Mouse (Mus musculus) liver, embryonic 14.5 days (tissue): ENCODE results near the gene Gm5105. TPM values are rescaled to one million over a fixed set of nuclear protein-coding genes. Genes with fewer than 3 reads are reported as not detected.

Experiments used
- ATAC-seq: fragments of 200-750 bp; cut with Nextera tagmentation; 2 replicates; pipeline ENCODE4 v1.8.0; 2017; ENCODE audit warnings: moderate number of reproducible peaks, mild to moderate bottlenecking, moderate library complexity; ENCODE audit not compliant: insufficient read depth
- DNase-seq, 3 experiments: peaks; one replicate each; pipeline ENCODE4 v3.0.0-alpha.2; 2012 to 2013; ENCODE audit warnings: low read depth in 3 of 3, low spot score in 3 of 3
- H3K27ac ChIP-seq: fragments of 300-500 bp; sonication (generic); 2 replicates; pipeline ENCODE4 v1.5.1; 2014; ENCODE audit warnings: moderate library complexity, mild to moderate bottlenecking, control low read depth, inconsistent platforms
- H3K27me3 ChIP-seq: fragments of 300-500 bp; sonication (generic); 2 replicates; pipeline ENCODE4 v1.6.1; 2014; ENCODE audit warnings: mild to moderate bottlenecking, low read length, moderate library complexity; ENCODE audit not compliant: control insufficient read depth, insufficient read depth
- H3K36me3 ChIP-seq: fragments of 300-500 bp; sonication (generic); replicated peaks from 2 replicates; pipeline ENCODE4 v1.6.1; 2014; ENCODE audit warnings: low read depth; ENCODE audit not compliant: control insufficient read depth, insufficient read depth
- H3K4me1 ChIP-seq, 2 experiments: fragments of 200-500 bp in 1 of 2; fragments of 300-500 bp in 1 of 2; sonication (generic) in 1 of 2; replicated peaks; 2 replicates each; pipeline ENCODE4 v1.6.1; 2012 to 2014; ENCODE audit warnings: antibody characterized with exemption in 1 of 2, inconsistent platforms in 1 of 2, low read length in 1 of 2; ENCODE audit not compliant: control insufficient read depth in 2 of 2, insufficient read depth in 2 of 2
- H3K4me2 ChIP-seq: fragments of 300-500 bp; sonication (generic); 2 replicates; pipeline ENCODE4 v1.6.1; 2014; ENCODE audit warnings: low read depth, mild to moderate bottlenecking, control low read depth, moderate library complexity
- H3K4me3 ChIP-seq, 2 experiments: fragments of 200-500 bp in 1 of 2; fragments of 300-500 bp in 1 of 2; sonication (generic) in 1 of 2; 2 replicates each; pipeline ENCODE4 v1.5.1; 2012 to 2014; ENCODE audit warnings: low read depth in 2 of 2, low read length in 2 of 2, mild to moderate bottlenecking in 2 of 2, control low read depth in 1 of 2, inconsistent platforms in 1 of 2, moderate library complexity in 1 of 2; ENCODE audit not compliant: insufficient read depth in 1 of 2
- H3K9ac ChIP-seq: fragments of 300-500 bp; sonication (generic); replicated peaks from 2 replicates; pipeline ENCODE4 v1.6.1; 2014; ENCODE audit warnings: mild to moderate bottlenecking, control low read depth, moderate library complexity
- H3K9me3 ChIP-seq: fragments of 300-500 bp; sonication (generic); 2 replicates; pipeline ENCODE4 v1.6.1; 2016; ENCODE audit warnings: low read length, mixed read lengths; ENCODE audit not compliant: control insufficient read depth
- CTCF ChIP-seq: IDR thresholded peaks from 2 replicates; pipeline ENCODE4 v1.5.1; 2016; ENCODE audit warnings: antibody characterized with exemption, low read depth, control low read depth
- EP300 ChIP-seq: IDR thresholded peaks from 2 replicates; pipeline ENCODE4 v1.6.1; 2016; ENCODE audit warnings: antibody characterized with exemption, low read depth
- WGBS: fragments of 180-500 bp; shearing (Covaris S2); extraction: QIAGEN DNeasy Blood & Tissue Kit; methylation state at CpG from one replicate; pipeline ENCODE4 v1.1.7; 2014; ENCODE audit not compliant: insufficient replicate concordance; 5-methylcytosine and 5-hydroxymethylcytosine counted together
- polyA plus RNA-seq, 2 experiments: library from polyadenylated mRNA; depleted of rRNA in 1 of 2; stranded (reverse) in 1 of 2; unstranded in 1 of 2; fragments of >200 nt; fragmentation: Nextera tagmentation in 1 of 2; extraction: Ambion mirVana in 1 of 2; gene quantifications; 2 replicates each; pipeline versions ENCODE4 v1.2.1 to v1.2.3; 2012 to 2014

Gene Gm5105
- polyA plus RNA-seq, 2 experiments = not detected

- H3K9ac ChIP-seq = no peak overlapping the region
- no peaks in the 10 kb centered on the region for H3K27me3 ChIP-seq
- ATAC-seq = no peak
- no peak overlapping the region for H3K4me3 ChIP-seq
- no peak overlapping the region for H3K27ac ChIP-seq
- no peaks in the 10 kb centered on the region for H3K4me1 ChIP-seq
- DNase-seq = no peak
- H3K4me2 ChIP-seq = no peak overlapping the region
- WGBS = 55% methylated on average over 18 of the region's 18 CpGs
- H3K9me3 ChIP-seq = no peaks in the 10 kb centered on the region
- no peaks in the 10 kb centered on the region for H3K36me3 ChIP-seq
- TF ChIP-seq EP300 (no peak), CTCF (no peak)
These were observed 2.7 kb upstream of the Gm5105 start for GRCm38 (mm10) chr3:138069756-138070511.

- H3K9me3 ChIP-seq = no peaks in the 10 kb centered on the region
- no peaks in the 10 kb centered on the region for H3K27me3 ChIP-seq
- no peak overlapping the region for H3K27ac ChIP-seq
- H3K4me1 ChIP-seq = no peaks in the 10 kb centered on the region
- no peak overlapping the region for H3K9ac ChIP-seq
- no peak overlapping the region for H3K4me3 ChIP-seq
- no peak overlapping the region for H3K4me2 ChIP-seq
- no peak for ATAC-seq
- no peaks in the 10 kb centered on the region for H3K36me3 ChIP-seq
- 75% methylated on average over 12 of the region's 12 CpGs for WGBS
- no peak for DNase-seq
- TF ChIP-seq CTCF (no peak), EP300 (no peak)
These were observed 915 bp upstream of the Gm5105 start for GRCm38 (mm10) chr3:138068103-138068502.

- no peak for ATAC-seq
- peaks cover 0 to 2% of the 10 kb centered on the region in 2 experiments; a peak in 2 of 4 replicates for H3K4me1 ChIP-seq
- TF ChIP-seq EP300 (no peak), CTCF (no peak)
- DNase-seq = no peak
- no peaks in the 10 kb centered on the region for H3K27me3 ChIP-seq
- H3K36me3 ChIP-seq = no peaks in the 10 kb centered on the region
- H3K4me2 ChIP-seq = no peak overlapping the region
- no peak overlapping the region for H3K4me3 ChIP-seq
- WGBS = 73% methylated on average over 20 of the region's 20 CpGs
- no peak overlapping the region for H3K9ac ChIP-seq
- no peak overlapping the region for H3K27ac ChIP-seq
- H3K9me3 ChIP-seq = no peaks in the 10 kb centered on the region
These were observed 786 bp downstream of the Gm5105 start for GRCm38 (mm10) chr3:138066348-138066856.

- DNase-seq (no peak), ATAC-seq (no peak)
- no peaks in the 10 kb centered on the region for H3K9me3 ChIP-seq
- H3K4me3 ChIP-seq = no peak overlapping the region
- no peak for TF ChIP-seq EP300
- no peak for TF ChIP-seq CTCF
- H3K27me3 ChIP-seq = no peaks in the 10 kb centered on the region
- H3K4me2 ChIP-seq = no peak overlapping the region
- H3K36me3 ChIP-seq = no peaks in the 10 kb centered on the region
- H3K4me1 ChIP-seq = peaks cover 0 to 5% of the 10 kb centered on the region in 2 experiments; a peak in 2 of 4 replicates
- no peak overlapping the region for H3K27ac ChIP-seq
- H3K9ac ChIP-seq = no peak overlapping the region
- 76% methylated on average over 16 of the region's 16 CpGs for WGBS
These were observed 1.3 kb downstream of the Gm5105 start for GRCm38 (mm10) chr3:138065930-138066329.

- H3K27me3 ChIP-seq = no peaks in the 10 kb centered on the region
- H3K4me2 ChIP-seq = no peak within 1 kb of the TSS
- WGBS = 71% methylated on average over 33 of the region's 33 CpGs
- no peak within 1 kb of the TSS for H3K9ac ChIP-seq
- H3K27ac ChIP-seq = no peak within 1 kb of the TSS
- H3K36me3 ChIP-seq = no peaks in the 10 kb centered on the region
- H3K4me3 ChIP-seq = no peak within 1 kb of the TSS
- DNase-seq (no peak), ATAC-seq (no peak)
- TF ChIP-seq EP300 = no peak
- no peak for TF ChIP-seq CTCF
- peaks cover 0 to 7% of the 10 kb centered on the region in 2 experiments; a peak in 2 of 4 replicates for H3K4me1 ChIP-seq
- no peaks in the 10 kb centered on the region for H3K9me3 ChIP-seq
These were observed 2.2 kb downstream of the Gm5105 start, which contains the start of gene 1110002E22Rik for GRCm38 (mm10) chr3:138064732-138065645. Gene 1110002E22Rik (plus strand): TSS chr3:138065052.
